Mouse (Mus musculus) E14TG2a.4 (cell line): ENCODE results near the gene Rab23.

Experiments used
- CTCF ChIP-seq: conservative IDR thresholded peaks from 2 replicates; pipeline ENCODE4 v1.5.1; 2014; ENCODE audit warnings: low read length
- POU5F1 ChIP-seq: IDR thresholded peaks from 2 replicates; pipeline ENCODE4 v1.6.1; 2014; ENCODE audit warnings: low read length, borderline replicate concordance

DNA sequence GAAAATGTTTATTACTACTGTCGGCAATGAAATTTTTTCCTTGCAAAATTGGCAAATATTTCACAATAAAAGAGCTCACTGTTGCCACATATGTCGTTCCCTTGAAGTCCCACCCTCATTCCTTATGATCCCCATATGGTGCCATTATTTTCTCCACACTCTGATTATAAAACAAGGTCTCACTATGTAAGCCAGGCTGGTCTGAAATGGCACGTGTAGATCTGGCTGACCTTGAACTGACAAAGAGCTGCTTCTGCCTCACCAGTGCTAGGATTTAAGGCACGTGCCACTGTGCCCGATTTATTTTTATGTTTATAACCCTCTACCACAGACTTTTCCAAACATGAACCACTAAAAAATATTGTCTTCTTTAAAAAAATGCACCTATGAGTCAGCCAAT, 48.2 kb upstream of the Rab23 start:
- TF ChIP-seq CTCF, result no peak
- TF ChIP-seq POU5F1, result no peak
